Mouse (Mus musculus) adrenal gland, adult 2 months (tissue): ENCODE measurements around the gene Nmt1. TPM values are rescaled to one million over a fixed set of nuclear protein-coding genes. Genes with fewer than 3 reads are reported as not detected.

Source experiments
- DNase-seq: peaks from one replicate; pipeline ENCODE4 v3.0.0; 2021
- polyA plus RNA-seq: library from polyadenylated mRNA; depleted of rRNA; stranded (reverse); fragments of >200 nt; gene quantifications from 2 replicates; pipeline ENCODE4 v1.2.3, GENCODE M21; 2012
- total RNA-seq, 2 experiments: library from RNA; stranded (reverse); gene quantifications; 2 replicates each; pipeline ENCODE4 v1.2.3; 2021

The Nmt1 gene
- total and polyA plus RNA-seq, 3 experiments = 25.6 to 112 (median 106) TPM

DNA sequence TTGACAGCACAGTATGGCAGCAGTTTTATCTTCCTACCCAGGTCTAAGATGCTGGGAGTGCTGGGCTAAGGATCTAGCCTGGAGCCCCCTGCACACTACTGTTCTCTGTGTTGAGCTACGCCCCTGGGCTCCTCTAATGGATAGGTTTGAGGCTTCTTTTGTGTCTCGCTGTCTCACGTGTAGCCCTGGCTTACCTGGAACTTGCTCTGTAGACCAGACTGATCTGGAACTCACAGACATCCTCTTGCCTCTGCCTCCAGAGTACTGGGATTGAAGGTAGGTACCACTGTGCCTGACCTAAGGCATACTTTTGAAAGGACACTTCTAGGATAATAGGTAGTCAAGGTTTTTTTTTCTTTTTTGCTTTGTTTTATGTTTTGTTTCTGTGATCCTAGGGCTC, 16.0 kb downstream of the Nmt1 start:
- no peak for DNase-seq

DNA sequence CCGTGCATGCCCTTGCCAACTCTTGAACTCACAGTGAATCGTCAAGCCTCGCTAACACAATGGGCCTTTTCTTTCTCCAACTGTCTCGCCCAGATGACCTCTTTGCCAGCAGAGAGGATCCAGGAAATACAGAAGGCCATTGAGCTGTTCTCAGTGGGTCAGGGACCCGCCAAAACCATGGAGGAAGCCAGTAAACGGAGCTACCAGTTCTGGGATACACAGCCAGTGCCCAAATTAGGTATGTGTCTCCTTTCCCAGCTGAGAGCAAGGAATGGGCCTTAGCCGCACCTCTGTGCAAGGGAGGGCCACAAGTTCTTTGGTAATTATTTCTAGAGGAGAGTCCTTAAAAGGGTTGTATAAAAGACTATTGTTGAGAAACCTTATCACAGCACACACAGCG, 18.3 kb downstream of the Nmt1 start:
- no peak for DNase-seq

DNA sequence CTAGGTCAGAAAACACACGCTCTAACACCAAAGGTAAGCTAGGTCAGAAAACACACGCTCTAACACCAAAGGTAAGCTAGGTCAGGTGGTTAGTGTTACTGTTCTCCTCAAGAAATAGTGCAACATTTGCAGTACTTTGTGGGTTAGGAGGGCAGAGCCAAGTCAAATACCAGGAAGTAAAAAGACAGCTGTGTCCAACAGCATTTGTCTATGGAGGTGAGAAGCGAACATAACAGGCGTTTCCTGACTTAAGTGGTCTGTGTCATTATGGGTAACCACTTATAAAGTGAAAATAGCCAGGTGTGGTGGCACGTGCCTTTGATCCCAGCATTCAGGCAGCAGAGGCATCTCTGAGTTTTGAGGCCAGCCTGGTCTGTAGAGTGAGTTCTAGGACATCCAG, 21.6 kb downstream of the Nmt1 start:
- DNase-seq = no peak

DNA sequence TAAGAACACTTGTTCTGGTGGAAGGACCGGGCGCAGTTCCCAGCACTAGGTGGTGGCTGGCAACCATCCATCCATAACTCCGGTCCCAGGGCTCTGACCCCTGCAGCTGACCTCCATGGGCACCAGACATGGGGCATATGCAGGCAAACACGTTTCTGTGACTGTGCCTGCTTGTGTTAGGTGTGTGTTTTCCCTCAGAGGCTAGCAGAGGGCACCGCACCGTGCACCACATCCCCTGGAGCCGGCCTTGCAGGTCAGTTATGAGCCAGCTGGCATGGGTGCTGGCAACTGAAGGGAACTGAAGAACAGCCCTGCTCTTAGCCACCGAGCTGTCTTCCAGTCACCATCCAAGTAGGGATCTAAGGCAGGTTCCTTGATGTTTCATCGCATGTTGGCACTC, 22.2 kb downstream of the Nmt1 start:
- no peak for DNase-seq

DNA sequence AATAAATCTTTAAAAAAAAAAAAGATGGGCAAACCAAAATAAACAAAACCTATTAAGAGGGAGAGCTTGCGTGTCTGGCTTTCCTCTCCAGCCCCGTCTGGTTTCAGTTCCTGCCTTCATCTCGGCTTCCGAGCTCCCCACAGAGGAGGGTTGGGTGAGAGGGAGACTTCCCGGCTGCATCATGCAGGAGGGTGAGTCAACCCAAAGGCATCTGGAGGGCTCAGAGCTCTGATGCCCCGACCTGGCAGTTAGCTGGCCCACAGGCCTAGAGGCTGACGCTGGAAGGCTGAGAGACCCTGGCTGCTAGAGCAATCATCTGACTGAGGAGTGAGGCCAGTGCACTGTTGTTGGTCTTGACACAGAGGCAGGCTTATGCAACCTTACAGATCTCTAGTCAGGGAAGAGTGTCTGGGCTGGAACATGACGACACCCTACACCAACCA, 23.3 kb downstream of the Nmt1 start:
- DNase-seq = peak; percentile 90

DNA sequence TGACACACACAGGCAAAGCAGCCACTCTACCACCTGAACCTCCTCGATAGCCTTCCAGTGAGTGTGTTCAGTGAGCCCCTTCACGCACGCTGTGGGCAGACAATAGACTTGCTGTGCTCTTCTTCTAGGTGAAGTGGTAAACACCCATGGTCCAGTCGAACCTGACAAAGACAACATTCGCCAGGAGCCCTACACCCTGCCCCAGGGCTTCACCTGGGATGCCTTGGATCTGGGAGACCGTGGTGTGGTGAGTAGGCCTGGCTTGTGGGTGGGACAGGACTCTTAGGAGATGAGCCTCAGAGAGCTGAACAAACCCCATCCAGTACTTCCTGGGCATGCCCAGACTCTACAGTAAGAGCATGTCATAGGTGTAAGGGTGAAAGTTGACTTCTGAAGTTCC, 24.1 kb downstream of the Nmt1 start:
- no peak for DNase-seq

DNA sequence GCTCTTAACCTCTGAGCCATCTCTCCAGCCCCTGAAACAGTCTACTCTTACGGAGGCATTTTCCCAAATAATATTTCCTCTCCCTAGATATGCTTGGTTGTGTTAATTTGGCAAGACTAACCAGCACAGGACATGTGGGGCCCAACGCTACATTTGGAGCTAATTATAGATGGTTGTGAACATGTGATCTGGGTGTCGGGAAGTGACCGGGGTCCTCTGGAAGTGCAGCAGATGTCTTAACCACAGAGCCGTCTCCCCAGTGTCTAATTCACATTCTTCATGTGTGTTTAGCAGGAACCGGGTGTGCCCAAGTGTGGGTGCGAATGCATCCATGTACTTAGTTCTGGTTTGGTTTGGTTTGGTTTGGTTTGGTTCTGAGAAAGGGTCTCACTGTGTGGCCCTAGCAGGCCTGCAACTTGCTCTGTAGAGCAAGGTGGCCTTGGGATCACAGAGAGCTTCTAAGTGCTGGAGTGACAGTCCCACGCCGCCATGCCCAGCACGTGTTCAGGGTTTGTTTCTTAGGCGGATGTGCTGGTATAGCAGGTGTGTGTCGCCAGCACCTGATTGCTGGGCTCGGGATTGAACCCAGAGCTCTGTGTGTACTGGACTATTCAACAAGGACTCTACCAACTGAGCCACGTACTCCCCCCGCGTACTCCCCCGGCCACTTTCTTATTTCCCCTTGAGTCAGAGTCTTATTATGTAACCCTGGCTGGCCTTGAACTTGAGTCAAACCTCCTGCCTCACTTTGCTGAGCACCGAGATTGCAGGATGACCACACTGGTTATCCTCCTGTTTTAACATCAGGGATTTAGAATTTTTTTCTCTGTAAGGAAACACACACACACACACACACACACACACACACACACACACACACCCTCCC, 25.4 kb downstream of the Nmt1 start:
- DNase-seq = peak; percentile 60

DNA sequence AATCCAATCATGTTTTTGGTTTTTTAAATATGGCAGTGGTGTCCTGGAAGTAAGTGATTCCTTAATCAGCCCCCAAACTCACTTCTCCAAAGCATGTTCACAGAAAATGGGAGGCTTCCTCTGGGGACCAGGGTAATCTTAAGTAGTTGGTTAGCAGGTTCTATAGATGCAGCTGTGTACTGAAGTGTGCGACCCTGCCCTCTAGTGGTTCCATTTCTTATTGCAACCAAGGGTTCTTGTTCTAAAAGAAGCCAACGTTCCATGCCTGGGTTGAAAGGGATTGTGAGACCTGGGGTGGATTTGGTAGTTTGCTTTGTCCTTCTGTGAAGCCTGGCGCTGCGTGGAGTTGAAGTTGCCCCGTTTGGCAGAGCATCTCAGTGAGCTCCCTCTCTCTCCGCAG, 26.8 kb downstream of the Nmt1 start:
- peak; percentile 74 for DNase-seq

DNA sequence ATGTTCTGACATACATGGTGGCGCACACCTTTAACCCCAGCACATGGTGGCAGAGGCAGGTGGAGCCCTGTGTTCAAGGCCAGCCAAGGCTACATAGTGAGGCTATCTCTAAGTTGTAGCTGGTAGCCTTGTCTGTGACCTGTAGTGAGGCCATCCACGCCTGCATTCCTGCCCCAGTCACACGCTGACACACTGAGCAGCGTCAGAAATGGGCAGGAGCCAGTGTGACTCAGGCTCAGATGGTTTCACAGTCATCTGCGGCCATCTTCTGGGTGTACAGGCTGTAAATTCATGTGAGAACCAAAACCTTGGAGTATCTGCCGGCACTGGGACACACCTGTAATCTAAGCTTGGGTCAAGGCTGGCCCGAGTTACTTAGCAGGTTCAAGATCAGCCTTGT, 28.6 kb downstream of the Nmt1 start:
- peak; percentile 80 for DNase-seq

DNA sequence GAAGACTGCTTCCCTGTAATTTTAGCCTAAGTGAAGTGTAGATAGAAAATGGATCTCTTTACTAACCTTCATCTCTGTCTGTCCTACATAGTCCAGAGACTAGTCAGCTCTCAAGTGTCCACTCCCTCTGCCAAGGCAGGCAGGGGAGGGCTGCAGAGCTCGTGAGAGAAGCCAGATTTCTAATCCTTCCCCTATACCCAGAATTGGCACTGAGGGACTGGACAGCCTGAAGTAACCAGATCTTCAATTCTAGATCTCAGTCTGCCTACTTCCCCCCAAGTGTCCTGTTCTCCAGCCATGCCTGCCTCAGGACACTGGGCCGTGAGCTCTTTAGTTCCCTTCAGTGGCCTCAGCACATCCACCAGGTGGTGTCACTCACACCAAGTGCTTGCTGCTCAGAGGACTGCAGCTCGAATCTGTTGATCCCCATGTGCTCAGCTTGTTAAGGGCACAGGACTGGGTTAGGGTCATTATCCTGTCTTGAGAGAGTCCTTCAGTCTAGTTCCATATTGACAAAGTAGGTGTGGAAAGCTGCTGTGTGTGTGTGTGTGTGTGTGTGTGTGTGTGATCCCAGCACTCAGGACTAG, 30.6 kb downstream of the Nmt1 start:
- no peak for DNase-seq

DNA sequence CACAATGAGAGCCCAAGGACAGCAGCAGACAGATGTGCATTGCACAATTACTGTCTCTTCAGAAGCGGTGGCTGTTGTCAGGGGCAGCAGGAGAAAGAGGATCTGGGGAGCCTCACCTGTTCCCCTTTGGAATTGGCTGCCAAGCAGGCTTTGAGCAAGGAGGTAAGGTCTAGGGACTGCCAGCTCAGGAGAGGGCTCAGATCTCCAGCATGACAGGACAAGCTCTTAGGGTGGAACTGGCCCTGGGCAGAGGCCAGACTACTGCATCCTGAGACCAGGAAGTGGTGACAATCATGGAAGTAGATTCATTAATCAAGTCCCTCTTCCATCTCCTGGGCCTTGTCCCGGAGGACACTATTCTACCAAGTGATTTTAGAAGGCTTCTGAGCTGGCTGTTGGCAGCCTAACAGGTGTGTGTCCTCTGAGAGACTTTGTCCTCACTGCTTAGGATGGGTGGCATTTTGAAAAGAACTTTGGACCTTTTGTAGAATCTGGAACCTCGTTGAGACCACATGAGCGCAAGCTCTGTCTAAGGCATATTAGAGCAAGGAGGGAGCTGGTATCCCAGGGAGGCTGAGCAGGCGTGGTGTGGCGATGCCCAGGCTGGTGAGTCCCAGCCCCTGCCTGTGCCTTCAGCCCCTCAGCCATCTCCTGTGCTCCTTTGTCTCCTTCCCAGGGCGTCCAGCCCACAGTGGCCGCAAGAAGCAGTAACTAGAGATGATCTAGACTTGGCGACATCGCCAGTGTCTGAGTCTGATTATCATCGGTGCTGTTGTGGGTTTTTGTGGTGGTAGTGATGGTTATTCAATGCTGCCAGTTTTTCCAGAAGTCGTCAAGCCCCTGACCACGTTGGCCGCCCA, 38.4 kb downstream of the Nmt1 start:
- peak; percentile 48 for DNase-seq

DNA sequence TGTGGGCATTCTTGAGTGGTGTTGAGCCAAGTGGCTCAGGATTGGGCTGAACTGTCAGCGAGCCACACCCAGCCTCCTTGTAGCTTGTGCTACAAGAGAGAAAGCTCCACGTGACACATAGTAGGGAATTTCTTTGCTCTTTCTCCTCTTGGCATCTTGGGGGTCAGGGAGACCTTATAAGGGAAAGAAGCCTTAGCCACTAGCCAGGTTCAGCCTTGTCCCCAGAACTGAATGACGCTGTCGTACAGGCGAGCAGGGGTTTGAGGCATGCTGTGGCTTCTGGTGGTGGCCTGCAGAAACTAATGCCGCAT, 39.0 kb downstream of the Nmt1 start:
- no peak for DNase-seq

DNA sequence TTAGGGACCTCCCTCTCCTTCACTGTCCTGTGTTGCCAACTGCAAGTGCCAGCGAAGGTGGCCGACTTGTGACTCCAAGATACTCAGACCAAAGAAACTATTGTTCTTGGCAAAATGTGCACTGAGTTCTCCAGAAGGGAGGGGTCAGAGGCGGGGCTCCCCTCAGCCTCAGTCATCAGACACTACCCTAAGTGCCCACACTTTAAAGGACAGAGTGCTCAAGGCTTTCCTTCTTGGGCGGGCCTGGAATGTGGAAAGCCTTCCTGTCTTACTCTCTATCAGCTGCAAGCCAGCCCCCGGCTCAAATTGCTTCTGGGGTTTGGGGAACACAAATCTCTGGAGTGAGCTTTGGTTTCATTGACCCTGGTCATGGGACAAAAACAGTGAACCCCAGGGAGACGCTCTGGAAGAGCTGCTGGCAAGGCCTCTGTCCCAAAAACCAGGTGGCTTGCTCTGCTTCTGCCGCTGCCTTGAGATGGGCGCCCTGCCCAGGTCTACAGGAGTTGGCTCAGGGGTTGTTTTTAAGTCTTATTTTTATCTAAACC, 39.5 kb downstream of the Nmt1 start:
- DNase-seq = peak; percentile 51

DNA sequence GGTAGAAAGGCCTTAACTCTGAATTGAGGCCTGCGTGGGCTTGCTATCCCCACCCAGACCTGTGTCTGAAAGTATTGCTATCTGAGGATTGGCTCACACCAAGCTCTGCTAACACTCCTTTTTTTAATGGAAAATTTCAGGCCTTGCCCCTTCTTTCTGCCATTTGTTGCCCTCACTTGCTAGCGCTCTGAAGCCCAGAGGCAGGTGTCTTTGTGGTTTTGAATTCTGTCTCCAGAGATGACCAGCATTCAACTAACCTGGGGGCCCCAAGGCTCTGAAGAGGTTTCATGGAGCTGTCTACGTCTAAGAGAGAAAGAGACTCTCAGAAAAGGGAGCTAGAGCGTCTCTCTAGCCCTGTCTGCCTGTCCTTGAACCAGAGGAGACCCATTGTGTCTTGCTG, 40.3 kb downstream of the Nmt1 start:
- DNase-seq = no peak

DNA sequence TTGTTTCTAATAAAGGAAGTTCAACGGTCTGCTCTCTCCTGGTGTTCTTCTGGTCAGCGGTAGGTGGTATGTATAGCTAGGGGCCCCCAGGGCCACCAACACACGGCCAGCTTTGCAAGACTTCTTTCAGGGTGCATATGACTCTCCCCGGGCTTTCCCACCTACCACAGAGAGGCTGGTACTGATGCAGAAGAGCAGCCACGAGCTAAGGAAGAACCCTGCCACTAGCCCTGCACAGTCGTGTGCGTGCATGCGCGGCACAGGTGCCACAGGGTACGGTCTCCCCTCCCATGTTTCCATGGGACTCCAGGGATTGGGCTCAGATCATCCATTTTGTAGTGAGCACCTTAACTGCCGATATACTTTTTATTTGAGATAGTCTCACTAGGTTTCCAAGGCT, 40.9 kb downstream of the Nmt1 start:
- no peak for DNase-seq

DNA sequence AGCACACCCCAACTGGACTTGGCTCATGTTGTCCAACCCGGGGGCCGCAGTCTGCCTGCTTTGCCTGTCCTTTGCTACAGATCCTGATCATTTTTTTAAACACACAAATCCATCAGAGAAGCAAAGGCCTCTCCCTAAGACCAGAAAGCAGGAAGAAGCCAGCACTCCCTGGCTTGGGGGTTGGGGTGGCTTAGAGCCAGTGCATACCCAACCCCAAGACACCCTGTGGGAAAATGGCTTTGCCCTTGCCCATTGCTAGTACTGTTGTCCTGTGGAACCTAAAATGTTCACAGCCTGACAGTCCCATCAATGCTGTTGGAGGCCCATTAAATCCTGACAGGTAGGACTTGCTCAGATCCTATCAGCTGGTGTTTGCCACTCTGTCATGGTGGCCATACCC, 41.7 kb downstream of the Nmt1 start:
- DNase-seq = no peak

DNA sequence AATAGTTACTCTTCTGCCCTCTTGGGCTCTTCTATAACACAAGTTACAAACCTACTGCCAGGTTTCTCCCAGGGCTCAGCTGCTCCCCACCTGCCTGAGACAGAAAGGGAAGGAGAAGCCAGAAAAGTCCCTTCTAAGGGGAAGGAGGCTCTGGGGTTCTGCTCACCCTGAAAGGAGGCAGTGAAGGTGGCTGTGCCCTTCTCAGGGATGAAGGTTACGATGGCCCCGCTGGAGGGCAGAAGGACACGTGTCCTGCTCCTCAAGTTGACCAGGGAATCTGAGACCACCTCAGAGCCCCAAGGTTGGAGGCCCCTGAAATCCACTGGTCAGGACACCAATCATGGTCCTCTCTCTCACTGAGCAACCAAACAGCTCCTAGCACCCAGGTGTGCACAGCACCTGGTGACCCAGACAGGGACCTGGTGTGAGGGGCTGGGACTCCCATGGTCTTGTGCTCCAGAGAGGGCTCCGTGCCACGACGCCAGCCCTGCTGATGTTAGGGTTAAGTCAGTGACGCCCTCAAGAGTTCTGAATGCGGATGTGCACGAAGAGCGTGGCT, 42.4 kb downstream of the Nmt1 start:
- DNase-seq = no peak

DNA sequence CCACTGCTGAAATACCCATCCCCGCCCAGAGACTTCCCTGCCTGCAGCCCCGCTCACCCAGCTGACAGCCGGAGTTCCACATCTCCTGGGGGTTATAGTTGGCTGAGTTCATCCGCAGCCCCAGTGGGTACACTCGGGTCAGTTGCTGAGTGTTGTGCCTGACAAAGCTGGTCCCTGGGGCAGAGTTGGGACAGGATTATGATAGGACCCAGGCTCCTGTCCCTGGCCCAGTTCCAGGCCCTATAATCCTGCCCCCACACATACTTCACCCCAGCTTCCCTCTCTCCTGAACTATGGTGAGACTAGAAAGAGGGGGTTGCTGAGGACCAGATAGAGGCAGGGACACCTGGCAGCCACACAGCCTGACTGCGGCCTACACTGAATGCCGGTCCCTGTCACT, 45.7 kb downstream of the Nmt1 start:
- DNase-seq = no peak

DNA sequence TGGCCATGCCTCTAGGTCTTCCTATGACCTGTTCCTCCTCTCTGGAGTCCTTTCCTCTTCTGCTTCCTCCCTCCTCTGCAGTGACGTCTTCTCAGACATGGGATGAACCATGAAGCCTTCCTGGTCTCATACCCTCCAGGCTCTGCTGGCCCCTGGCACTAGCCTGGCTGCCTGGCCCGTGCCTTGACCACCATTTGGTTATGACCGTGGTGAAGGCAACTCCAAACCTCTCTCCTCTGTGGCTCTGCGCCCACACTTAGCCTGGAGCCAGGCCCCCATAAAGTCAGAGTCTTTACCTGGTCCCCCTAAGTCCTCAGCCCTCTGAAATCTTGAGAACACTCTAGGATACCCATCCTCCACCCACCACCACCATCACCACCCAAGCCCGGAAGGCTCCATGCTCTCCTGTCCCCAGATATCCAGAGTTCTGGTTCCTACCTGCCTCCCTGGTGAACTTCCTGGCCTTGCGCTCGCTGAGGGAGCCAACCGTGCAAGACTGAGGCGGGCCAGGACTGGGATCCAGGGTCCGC, 46.2 kb downstream of the Nmt1 start:
- no peak for DNase-seq

DNA sequence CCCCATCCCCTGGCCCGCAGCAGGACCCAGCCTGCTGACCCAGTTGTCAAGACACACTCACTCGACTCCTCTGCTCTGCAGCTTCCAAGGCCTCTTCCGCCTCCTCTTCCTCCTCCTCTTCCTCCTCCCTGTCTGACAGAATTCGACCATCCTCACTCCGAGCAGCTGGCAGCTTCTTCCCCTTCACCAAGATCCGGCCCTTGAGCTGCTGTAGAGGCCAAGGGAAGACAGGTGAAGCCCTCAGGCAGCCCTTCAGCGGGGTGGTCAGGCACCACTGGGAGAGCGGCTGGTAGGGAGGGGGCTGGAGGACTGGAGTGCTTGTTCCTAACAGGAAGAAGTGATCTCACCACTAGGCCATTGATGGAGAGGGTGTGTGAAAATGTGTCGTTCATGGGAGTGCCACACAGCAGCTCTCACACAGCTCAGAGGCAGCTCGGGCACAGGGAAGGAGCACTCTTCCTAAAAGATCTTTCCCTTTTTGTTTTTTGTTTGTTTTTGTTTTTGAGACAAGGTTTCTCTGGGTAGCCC, 46.9 kb downstream of the Nmt1 start:
- DNase-seq = no peak

DNA sequence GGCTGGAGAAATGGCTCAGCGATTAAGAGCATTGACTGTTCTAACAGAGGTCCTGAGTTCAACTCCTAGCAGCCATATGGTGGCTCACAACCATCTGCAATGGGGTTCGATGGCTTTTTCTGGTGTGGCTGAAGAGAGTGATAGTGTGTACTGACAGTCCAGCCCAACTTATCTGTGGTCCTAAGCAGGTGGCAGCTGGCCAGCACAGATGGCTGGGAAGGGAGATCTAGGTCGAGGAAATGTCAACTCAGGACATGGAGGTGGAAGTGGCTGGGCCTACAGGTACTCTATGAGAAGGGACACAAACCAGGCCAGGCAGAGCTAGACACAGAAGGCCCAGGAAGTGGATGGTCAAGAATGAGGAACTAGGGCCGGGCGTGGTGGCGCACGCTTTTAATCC, 48.0 kb downstream of the Nmt1 start:
- DNase-seq = no peak

DNA sequence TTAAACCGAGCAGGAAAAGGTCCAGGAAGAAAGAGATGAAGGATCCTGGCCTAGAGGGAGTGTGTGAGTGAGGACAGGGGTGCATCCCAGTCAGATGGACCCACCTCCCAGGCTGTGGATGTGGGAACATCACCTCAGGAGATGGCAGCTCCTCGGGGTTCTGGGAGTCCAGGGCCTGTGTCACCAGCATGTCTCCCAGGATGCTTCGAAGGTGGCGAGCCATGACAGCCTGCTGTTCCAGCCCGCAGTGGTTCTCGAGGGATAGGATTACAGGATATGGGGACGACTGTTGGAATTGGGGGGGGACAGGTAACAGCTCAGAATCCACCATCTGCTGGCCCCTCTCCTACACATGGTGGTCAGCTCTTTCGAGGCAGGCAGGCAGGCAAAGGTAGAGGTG, 48.6 kb downstream of the Nmt1 start:
- no peak for DNase-seq
